Comparison of ENCODE assay signal across 8 mouse cellular contexts in the genomic region with DNA sequence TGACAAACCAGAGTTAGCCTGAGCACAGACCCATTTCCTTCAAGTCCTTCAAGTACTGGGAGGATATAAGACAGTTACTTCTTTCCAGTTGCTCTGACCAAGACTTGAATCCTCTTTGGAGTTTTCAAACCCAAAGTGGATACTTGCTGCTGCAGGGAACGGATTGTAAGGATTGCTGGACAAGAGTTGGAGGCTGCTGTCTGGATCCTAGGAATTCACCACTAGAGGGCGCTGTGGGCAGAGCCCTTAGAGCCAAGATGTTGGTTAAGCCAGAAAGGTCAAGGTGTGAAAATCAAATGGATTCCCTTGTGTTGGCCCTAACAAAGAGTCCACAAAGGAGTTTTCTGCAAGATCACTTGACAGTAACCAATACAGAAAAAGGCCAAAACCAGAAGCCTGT. TPM values are rescaled to one million over a fixed set of nuclear protein-coding genes. Genes with fewer than 3 reads are reported as not detected.
DNase-seq lines count a peak whose midpoint lies in the region; ATAC-seq and TF ChIP-seq lines count a peak whose summit lies in the region.

No protein-coding gene starts in this region.

- no peak overlapping the region for H3K4me3 ChIP-seq in heart, adult 2 months
- no peak overlapping the region for H3K4me3 ChIP-seq in heart, embryonic 11.5 days (ENCODE audit: low read depth, low read length)
- H3K4me3 ChIP-seq in ES-Bruce4 (ENCODE audit: low read depth, low read length) = no peak overlapping the region

- DNase-seq in heart, adult 2 months = peak; percentile 59 to 67
- peak; percentile 66 for DNase-seq in c-Kit-positive CD71-positive TER-119-negative erythroid progenitor cells, embryonic 14.5 days (ENCODE audit: low read depth)
- DNase-seq in frontal cortex, postnatal 25 days (ENCODE audit: low spot score in 2 of 2) = peak; percentile 55 to 59
- peak; percentile 61 for DNase-seq in left cerebral cortex, adult 11 months (ENCODE audit: low spot score)
- DNase-seq in naive thymus-derived CD4-positive, alpha-beta T cell, adult 2 months (ENCODE audit: low read depth) = peak; percentile 87
- peak; percentile 33 to 45 for DNase-seq in thymus, adult 18-20 months

- no peaks in the 10 kb centered on the region for H3K79me2 ChIP-seq in heart, adult 2 months (replicated peaks; ENCODE audit: control insufficient read depth, insufficient read depth, low read length)

- H3K9ac ChIP-seq in heart, adult 2 months (ENCODE audit: low read depth, low read length) = no peak overlapping the region
- no peak overlapping the region for H3K9ac ChIP-seq in heart, embryonic 11.5 days (ENCODE audit: low read depth, low read length)
- H3K9ac ChIP-seq in ES-Bruce4 (ENCODE audit: low read depth, poor library complexity, severe bottlenecking) = no peak overlapping the region

- 7% methylated on average over 2 of the region's 2 CpGs for WGBS in heart, adult 2 months
- WGBS in heart, embryonic 11.5 days (ENCODE audit: insufficient replicate concordance) = 5% methylated on average over 2 of the region's 2 CpGs

- no peaks in the 10 kb centered on the region for H3K36me3 ChIP-seq in heart, adult 2 months (ENCODE audit: control insufficient read depth, insufficient read depth, low read length)
- no peaks in the 10 kb centered on the region for H3K36me3 ChIP-seq in heart, embryonic 11.5 days (ENCODE audit: control insufficient read depth, insufficient read depth, low read length)
- no peaks in the 10 kb centered on the region for H3K36me3 ChIP-seq in ES-Bruce4 (ENCODE audit: control insufficient read depth, insufficient read depth, low read length, poor library complexity, severe bottlenecking)

- H3K27ac ChIP-seq in heart, adult 2 months = no peak overlapping the region
- no peak overlapping the region for H3K27ac ChIP-seq in heart, embryonic 11.5 days (ENCODE audit: low read depth, low read length)
- H3K27ac ChIP-seq in ES-Bruce4 (ENCODE audit: insufficient read depth, low read length) = no peak overlapping the region

- no peak for ATAC-seq in heart, embryonic 11.5 days (replicated peaks; ENCODE audit: insufficient number of reproducible peaks, low FRiP score, low TSS enrichment)

- no peak for TF ChIP-seq POLR2A in heart, adult 2 months (IDR thresholded peaks at IDR 0.05; ENCODE audit: insufficient read depth, low read depth, low read length)
- no peak for TF ChIP-seq POLR2A in ES-Bruce4 (IDR thresholded peaks at IDR 0.05; ENCODE audit: insufficient read depth, low read length)

- intact Hi-C loops in heart, adult 2 months (cut with DNase I) = loop anchor here (1.0 to 10.0 kb wide), 3 partner anchors 41 to 635 kb away; a partner anchor contains a TSS

- H3K4me2 ChIP-seq in heart, embryonic 11.5 days = no peak overlapping the region

- H3K4me1 ChIP-seq in heart, adult 2 months (ENCODE audit: control insufficient read depth, insufficient read depth, low read length) = no peaks in the 10 kb centered on the region; the same call in 1 of the 2 replicates
- peaks cover 7% of the 10 kb centered on the region for H3K4me1 ChIP-seq in heart, embryonic 11.5 days (ENCODE audit: control insufficient read depth, insufficient read depth, low read length)
- no peaks in the 10 kb centered on the region for H3K4me1 ChIP-seq in ES-Bruce4 (ENCODE audit: control insufficient read depth, insufficient read depth, low read length)

- H3K27me3 ChIP-seq in heart, adult 2 months (ENCODE audit: control insufficient read depth, insufficient read depth, low read length) = no peaks in the 10 kb centered on the region
- H3K27me3 ChIP-seq in heart, embryonic 11.5 days (ENCODE audit: control insufficient read depth, insufficient read depth, low read length) = no peaks in the 10 kb centered on the region
- H3K27me3 ChIP-seq in ES-Bruce4 (ENCODE audit: control insufficient read depth, insufficient read depth, low read length, poor library complexity, severe bottlenecking) = no peaks in the 10 kb centered on the region

- TF ChIP-seq CTCF in heart, adult 2 months (IDR thresholded peaks at IDR 0.05) = peak; percentile 97
- TF ChIP-seq CTCF in ES-Bruce4 (IDR thresholded peaks at IDR 0.05; ENCODE audit: low read depth, low read length) = peak; percentile 82

- TF ChIP-seq EP300 in heart, adult 2 months (IDR thresholded peaks at IDR 0.05; ENCODE audit: insufficient read depth, low read depth, low read length) = no peak
- TF ChIP-seq EP300 in ES-Bruce4 (IDR thresholded peaks at IDR 0.05; ENCODE audit: insufficient read depth, low read depth, low read length) = no peak

- 0 out of 2 replicates have a peak, but pooled peaks cover 3% of the 10 kb centered on the region for H3K9me3 ChIP-seq in heart, embryonic 11.5 days (replicated peaks; ENCODE audit: control insufficient read depth, low read length)
- no peaks in the 10 kb centered on the region for H3K9me3 ChIP-seq in ES-Bruce4 (replicated peaks; ENCODE audit: control insufficient read depth, insufficient read depth, low read length, poor library complexity, severe bottlenecking)

RNA-seq across cellular contexts. Expression of a gene that starts 38.0 kb away (rescaled TPM):
- 1 to 10 TPM; 7.0 to 7.2 TPM for total RNA-seq in heart, adult 2 months (2021)
- 2.9 and 3.0 TPM in 2 replicates for polyA plus RNA-seq in heart, adult 2 months (2012; rRNA removed)
- polyA plus RNA-seq in heart, embryonic 11.5 days (2014; fragmentation: Nextera tagmentation; extraction: Ambion mirVana) = 4.6 and 6.4 TPM in 2 replicates
- polyA plus RNA-seq in ES-Bruce4 (2011; ENCODE audit: insufficient read depth, insufficient read length, low read depth, missing spikeins) = 8.4 and 11.7 TPM in 2 replicates
